Mouse (Mus musculus) cerebellum, adult 2 months (tissue): ENCODE data around the gene Gm42906.

Source experiments
- CTCF ChIP-seq: fragments of 200-500 bp; IDR thresholded peaks from 2 replicates; pipeline ENCODE4 v1.5.1; 2011; ENCODE audit warnings: low read depth, mild to moderate bottlenecking, control low read depth, low read length, moderate library complexity, borderline replicate concordance; ENCODE audit not compliant: insufficient read depth
- POLR2A ChIP-seq: fragments of 200-500 bp; IDR thresholded peaks from 2 replicates; pipeline ENCODE4 v1.6.1; 2011; ENCODE audit warnings: low read length, control low read depth, borderline replicate concordance; ENCODE audit not compliant: insufficient read depth

DNA sequence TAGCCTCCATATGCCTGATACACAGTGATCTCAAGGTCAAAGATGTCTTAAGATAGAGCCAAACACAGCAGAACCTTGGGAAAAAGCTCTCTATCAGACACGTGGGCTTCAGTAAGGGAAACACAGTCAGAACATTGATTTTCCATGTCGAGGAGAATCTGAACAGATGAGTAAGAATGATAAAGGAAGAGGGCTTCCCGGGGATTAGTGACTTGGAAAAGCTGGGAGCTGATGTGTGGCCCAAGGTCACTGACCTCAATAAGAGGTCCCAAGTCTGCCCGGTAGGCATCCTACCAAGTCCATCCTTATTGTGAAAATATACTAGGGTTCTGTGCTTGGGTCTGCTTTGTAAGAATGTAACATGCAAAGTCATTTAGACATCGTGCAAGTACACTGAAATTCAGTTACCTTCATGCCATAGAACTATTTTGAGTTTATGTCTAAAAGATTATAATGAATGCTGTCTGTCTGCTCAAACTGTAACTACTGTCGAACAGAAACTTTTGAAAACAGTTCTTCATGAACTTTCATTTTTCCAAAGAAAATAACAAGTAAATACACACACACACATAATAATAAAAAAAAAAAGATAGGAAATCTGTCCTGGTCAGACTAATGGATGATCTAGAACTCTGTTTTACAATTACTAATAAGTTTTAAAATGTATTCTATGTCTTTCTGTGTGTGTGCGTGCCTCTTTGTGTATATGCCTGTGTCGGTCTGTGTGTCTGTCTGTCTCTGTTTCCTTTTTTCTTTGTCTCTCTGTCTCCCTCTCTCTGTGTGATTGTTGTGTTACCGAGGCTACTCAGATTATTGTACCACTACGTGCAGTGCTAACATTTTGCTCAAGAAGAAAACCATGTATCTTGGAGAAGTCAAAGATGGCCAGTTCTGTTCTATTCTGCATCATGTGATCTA, 322.6 kb downstream of the Gm42906 start:
- TF ChIP-seq POLR2A: no peak
- no peak for TF ChIP-seq CTCF
